10 mouse cellular contexts compared by ENCODE assay signal in the genomic region with DNA sequence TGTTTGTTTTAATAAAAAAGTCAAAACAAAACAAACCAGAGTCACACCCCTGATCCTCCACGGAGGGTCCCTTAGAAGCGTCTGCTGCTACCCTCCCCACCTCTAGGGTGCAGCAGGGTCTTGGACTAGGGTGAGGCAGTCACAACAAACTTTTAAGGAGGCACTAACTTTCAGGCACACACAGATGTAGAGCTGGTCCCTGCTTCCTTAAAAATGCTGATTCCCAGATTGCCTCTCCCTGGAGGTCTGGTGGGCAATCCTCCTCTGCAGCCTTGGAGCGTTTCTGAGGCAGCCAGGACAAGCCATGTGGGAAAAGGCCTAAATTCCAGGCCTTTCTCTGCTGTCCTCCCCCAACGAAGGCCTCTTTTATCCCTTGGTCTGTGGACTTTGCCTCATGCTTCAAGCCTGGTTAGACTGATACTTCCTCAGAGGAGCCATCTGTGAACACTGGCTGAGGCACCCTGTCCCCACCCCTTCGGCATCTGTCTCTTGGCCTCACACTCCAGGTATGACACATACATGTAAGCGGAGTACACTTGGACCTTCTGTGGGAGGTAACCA. TPM values are rescaled to one million over a fixed set of nuclear protein-coding genes. Genes with fewer than 3 reads are reported as not detected.
DNase-seq lines count a peak whose midpoint lies in the region; ATAC-seq and TF ChIP-seq lines count a peak whose summit lies in the region.
"Had no signal": no experiment of that assay in that cellular context is flagged by ENCODE, and none has a peak within 500 bp of the region (broad histone marks: within the 10 kb centered on the region; RNA-seq: fewer than 3 reads in every experiment).

No protein-coding gene starts in this region.

- ATAC-seq in heart, postnatal 0 days (ENCODE audit: insufficient read depth, low read depth): no peak
- no peak for ATAC-seq in hindbrain, embryonic 16.5 days
- ATAC-seq in erythroid progenitor cell, adult 5-6 weeks (replicated peaks; ENCODE audit: low FRiP score, poor library complexity, severe bottlenecking): no peak

- no peak overlapping the region for H3K4me2 ChIP-seq in heart, postnatal 0 days (ENCODE audit: low read depth, low read length)
- no peak overlapping the region for H3K4me2 ChIP-seq in hindbrain, embryonic 16.5 days (ENCODE audit: low read length)

- H3K9me3 ChIP-seq in heart, embryonic 10.5 days: no peaks in the 10 kb centered on the region
- H3K9me3 ChIP-seq in heart, postnatal 0 days (replicated peaks; ENCODE audit: control insufficient read depth, low read length): no peaks in the 10 kb centered on the region
- H3K9me3 ChIP-seq in hindbrain, embryonic 16.5 days (ENCODE audit: control insufficient read depth, low read length): no peaks in the 10 kb centered on the region

- peaks cover 52% of the 10 kb centered on the region for H3K4me1 ChIP-seq in heart, embryonic 10.5 days
- H3K4me1 ChIP-seq in heart, postnatal 0 days (ENCODE audit: control insufficient read depth, insufficient read depth): peaks cover 38% of the 10 kb centered on the region
- H3K4me1 ChIP-seq in hindbrain, embryonic 16.5 days (ENCODE audit: control insufficient read depth, insufficient read depth, low read depth, low read length): peaks cover 25% of the 10 kb centered on the region

- peaks cover 12% of the 10 kb centered on the region for H3K27me3 ChIP-seq in heart, embryonic 10.5 days (ENCODE audit: insufficient read depth, poor library complexity, severe bottlenecking)
- H3K27me3 ChIP-seq in heart, postnatal 0 days (ENCODE audit: control insufficient read depth, insufficient read depth, low read length): no peaks in the 10 kb centered on the region
- peaks cover 15% of the 10 kb centered on the region for H3K27me3 ChIP-seq in hindbrain, embryonic 16.5 days (replicated peaks; ENCODE audit: control insufficient read depth, insufficient read depth, low read length)

- H3K27ac ChIP-seq in heart, embryonic 10.5 days: peak overlapping the region; percentile 43
- H3K27ac ChIP-seq in heart, postnatal 0 days (ENCODE audit: low read depth): peak overlapping the region; percentile 54
- no peak overlapping the region for H3K27ac ChIP-seq in hindbrain, embryonic 16.5 days (ENCODE audit: low read depth, low read length)

- no peak overlapping the region for H3K4me3 ChIP-seq in heart, embryonic 10.5 days
- H3K4me3 ChIP-seq in heart, postnatal 0 days (ENCODE audit: low read depth, low read length): no peak overlapping the region
- no peak overlapping the region for H3K4me3 ChIP-seq in hindbrain, embryonic 16.5 days (ENCODE audit: low read length)

- no peak for DNase-seq in heart, embryonic 10.5 days (ENCODE audit: low spot score)
- no peak for DNase-seq in heart, adult 9 months (ENCODE audit: low spot score in 2 of 2)
- peak; percentile 71 for DNase-seq in MN1 (ENCODE audit: low spot score)
- DNase-seq in heart, postnatal 0 days (ENCODE audit: low spot score): peak; percentile 30
- peak; percentile 48 for DNase-seq in skeletal muscle tissue, adult 2 months (ENCODE audit: low read depth, low spot score)
- DNase-seq in frontal cortex, adult 2 months (ENCODE audit: extremely low spot score in 1 of 2, low spot score in 1 of 2): no peak

- no peak for TF ChIP-seq EP300 in heart, postnatal 0 days (IDR thresholded peaks at IDR 0.05; ENCODE audit: low read depth)

- H3K36me3 ChIP-seq in heart, embryonic 10.5 days: no peaks in the 10 kb centered on the region
- no peaks in the 10 kb centered on the region for H3K36me3 ChIP-seq in heart, postnatal 0 days (replicated peaks; ENCODE audit: control insufficient read depth, insufficient read depth, low read length)
- H3K36me3 ChIP-seq in hindbrain, embryonic 16.5 days (ENCODE audit: control insufficient read depth, insufficient read depth, low read length): no peaks in the 10 kb centered on the region

- peak; percentile 46 for TF ChIP-seq CTCF in heart, postnatal 0 days (IDR thresholded peaks at IDR 0.05; ENCODE audit: low read depth)

- WGBS in heart, embryonic 10.5 days: 38% methylated on average over 6 of the region's 6 CpGs
- 52% methylated on average over 6 of the region's 6 CpGs for WGBS in heart, postnatal 0 days
- 44% methylated on average over 6 of the region's 6 CpGs for WGBS in hindbrain, embryonic 16.5 days

- H3K9ac ChIP-seq in heart, postnatal 0 days (replicated peaks; ENCODE audit: low read depth, low read length): 0 out of 2 replicates have a peak overlapping the region, but pooled peaks have one; percentile 4
- H3K9ac ChIP-seq in hindbrain, embryonic 16.5 days (ENCODE audit: low read depth, low read length): no peak overlapping the region

RNA-seq across cellular contexts. Expression of a gene that starts 10.9 kb away (rescaled TPM):
- 7.9 TPM in 2 replicates for polyA plus RNA-seq in heart, embryonic 10.5 days (2016; fragmentation: Nextera tagmentation; extraction: Ambion mirVana)
- 4.6 and 9.1 TPM in 2 replicates for total RNA-seq in heart, postnatal 0 days (2014; rRNA removed; ENCODE audit: low replicate concordance)
- 9.4 and 9.6 TPM in 2 replicates for polyA plus RNA-seq in heart, postnatal 0 days (2015; fragmentation: Nextera tagmentation; extraction: Ambion mirVana)
- polyA plus RNA-seq in hindbrain, embryonic 16.5 days (2015; fragmentation: Nextera tagmentation; extraction: Ambion mirVana): 3.5 and 3.9 TPM in 2 replicates
- 10.1 and 10.9 TPM in 2 replicates for total RNA-seq in erythroid progenitor cell, adult 5-6 weeks (2015; ENCODE audit: low replicate concordance)
- total RNA-seq in erythroid progenitor cell, adult 5-6 weeks (2017; ENCODE audit: low replicate concordance): 7.2 and 38.7 TPM in 2 replicates
- polyA plus RNA-seq in frontal cortex, adult 2 months (2012; rRNA removed): 11.8 and 14.1 TPM in 2 replicates

RNA-seq across cellular contexts. Expression of a gene that starts 14.1 kb away (rescaled TPM):
- polyA plus RNA-seq in heart, embryonic 10.5 days (2016; fragmentation: Nextera tagmentation; extraction: Ambion mirVana): not detected in 2 replicates
- total RNA-seq in heart, postnatal 0 days (2014; rRNA removed; ENCODE audit: low replicate concordance): not detected in 2 replicates
- not detected in 2 replicates for polyA plus RNA-seq in heart, postnatal 0 days (2015; fragmentation: Nextera tagmentation; extraction: Ambion mirVana)
- polyA plus RNA-seq in hindbrain, embryonic 16.5 days (2015; fragmentation: Nextera tagmentation; extraction: Ambion mirVana): not detected in 2 replicates
- not detected in 2 replicates for total RNA-seq in erythroid progenitor cell, adult 5-6 weeks (2015; ENCODE audit: low replicate concordance)
- total RNA-seq in erythroid progenitor cell, adult 5-6 weeks (2017; ENCODE audit: low replicate concordance): not detected in 2 replicates
- polyA plus RNA-seq in frontal cortex, adult 2 months (2012; rRNA removed): 0.64 and 1.3 TPM in 2 replicates
- total RNA-seq: neutrophil, adult 5-6 weeks had no signal

RNA-seq across cellular contexts. Expression of a gene that starts 38.3 kb away (rescaled TPM):
- not detected in 2 replicates for polyA plus RNA-seq in heart, embryonic 10.5 days (2016; fragmentation: Nextera tagmentation; extraction: Ambion mirVana)
- total RNA-seq in heart, postnatal 0 days (2014; rRNA removed; ENCODE audit: low replicate concordance): not detected in 2 replicates
- 0.07 TPM in 2 replicates for polyA plus RNA-seq in heart, postnatal 0 days (2015; fragmentation: Nextera tagmentation; extraction: Ambion mirVana)
- polyA plus RNA-seq in hindbrain, embryonic 16.5 days (2015; fragmentation: Nextera tagmentation; extraction: Ambion mirVana): not detected in 2 replicates
- total RNA-seq in erythroid progenitor cell, adult 5-6 weeks (2015; ENCODE audit: low replicate concordance): not detected in 2 replicates
- not detected in 2 replicates for total RNA-seq in erythroid progenitor cell, adult 5-6 weeks (2017; ENCODE audit: low replicate concordance)
- 0.21 and 0.44 TPM in 2 replicates for polyA plus RNA-seq in frontal cortex, adult 2 months (2012; rRNA removed)
- total RNA-seq: adrenal gland, adult 18-20 months; neutrophil, adult 5-6 weeks had no signal

RNA-seq across cellular contexts. Expression of a gene that starts 51.8 kb away (rescaled TPM):
- polyA plus RNA-seq in heart, embryonic 10.5 days (2016; fragmentation: Nextera tagmentation; extraction: Ambion mirVana): 22.0 and 26.5 TPM in 2 replicates
- total RNA-seq in heart, postnatal 0 days (2014; rRNA removed; ENCODE audit: low replicate concordance): 4.6 and 5.9 TPM in 2 replicates
- 13.5 and 14.9 TPM in 2 replicates for polyA plus RNA-seq in heart, postnatal 0 days (2015; fragmentation: Nextera tagmentation; extraction: Ambion mirVana)
- polyA plus RNA-seq in hindbrain, embryonic 16.5 days (2015; fragmentation: Nextera tagmentation; extraction: Ambion mirVana): 11.7 and 12.3 TPM in 2 replicates
- total RNA-seq in erythroid progenitor cell, adult 5-6 weeks (2015; ENCODE audit: low replicate concordance): 23.1 and 46.5 TPM in 2 replicates
- 26.7 and 30.7 TPM in 2 replicates for total RNA-seq in erythroid progenitor cell, adult 5-6 weeks (2017; ENCODE audit: low replicate concordance)
- polyA plus RNA-seq in frontal cortex, adult 2 months (2012; rRNA removed): 6.9 and 7.1 TPM in 2 replicates

Comparison
In these comparisons a context has a peak if more than half of its experiments do, and no peak if none do; other contexts are left out.
1. DNase-seq: peak in MN1 (single experiment), heart, postnatal 0 days (single experiment) and skeletal muscle tissue, adult 2 months (single experiment); none in heart, embryonic 10.5 days (single experiment), heart, adult 9 months (0 of 2) and frontal cortex, adult 2 months (0 of 2).